Mouse (Mus musculus): ENCODE measurements around the gene Akt1. TPM values are rescaled to one million over a fixed set of nuclear protein-coding genes. Genes with fewer than 3 reads are reported as not detected.

The Akt1 gene
- polyA plus RNA-seq, 1 experiment from 2014 or later = 26.7 TPM

DNA sequence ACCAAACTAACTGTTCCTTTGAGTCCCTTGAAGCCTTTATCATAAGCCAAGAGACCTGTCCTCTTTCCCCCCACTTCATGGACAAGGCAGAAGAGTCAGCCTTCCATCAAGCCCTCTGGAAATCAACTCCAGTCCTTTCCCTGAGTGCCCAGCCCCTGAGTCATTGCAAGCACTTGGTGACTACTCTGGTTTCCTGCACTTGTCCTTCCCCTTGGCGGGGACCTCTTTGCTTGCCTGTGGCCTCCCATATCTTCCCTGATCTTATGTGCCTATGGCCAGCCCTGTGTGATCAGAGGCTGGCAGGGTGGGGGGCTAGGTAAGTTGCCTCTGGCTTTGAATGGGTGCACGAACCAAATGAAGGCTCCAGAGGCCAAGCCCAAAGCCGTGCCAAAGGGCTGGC, 52.8 kb downstream of the Akt1 start:
- Histone ChIP-seq H3K27me3 (ENCODE audit: insufficient read depth, low read length) (no peaks in the 10 kb centered on the region), H3K36me3 (replicated peaks; ENCODE audit: insufficient read depth, low read length) (no peaks in the 10 kb centered on the region), H3K27ac (ENCODE audit: low read depth) (no peak overlapping the region), H3K4me3 (ENCODE audit: low read depth, low read length) (no peak overlapping the region), H3K9ac (replicated peaks) (no peak overlapping the region), H3K4me2 (ENCODE audit: low read depth, low read length) (0 out of 2 replicates have a peak overlapping the region, but pooled peaks have one; percentile 89), H3K4me1 (ENCODE audit: insufficient read depth) (peaks cover 38% of the 10 kb centered on the region), H3K9me3 (ENCODE audit: low read length) (no peaks in the 10 kb centered on the region)
- TF ChIP-seq CTCF (IDR thresholded peaks at IDR 0.05; ENCODE audit: low read depth) (no peak), EP300 (IDR thresholded peaks at IDR 0.05; ENCODE audit: low read depth) (no peak)
- DNase-seq (no peak), ATAC-seq (no peak)
- 65% methylated on average over 3 of the region's 3 CpGs for WGBS (ENCODE audit: insufficient replicate concordance)

DNA sequence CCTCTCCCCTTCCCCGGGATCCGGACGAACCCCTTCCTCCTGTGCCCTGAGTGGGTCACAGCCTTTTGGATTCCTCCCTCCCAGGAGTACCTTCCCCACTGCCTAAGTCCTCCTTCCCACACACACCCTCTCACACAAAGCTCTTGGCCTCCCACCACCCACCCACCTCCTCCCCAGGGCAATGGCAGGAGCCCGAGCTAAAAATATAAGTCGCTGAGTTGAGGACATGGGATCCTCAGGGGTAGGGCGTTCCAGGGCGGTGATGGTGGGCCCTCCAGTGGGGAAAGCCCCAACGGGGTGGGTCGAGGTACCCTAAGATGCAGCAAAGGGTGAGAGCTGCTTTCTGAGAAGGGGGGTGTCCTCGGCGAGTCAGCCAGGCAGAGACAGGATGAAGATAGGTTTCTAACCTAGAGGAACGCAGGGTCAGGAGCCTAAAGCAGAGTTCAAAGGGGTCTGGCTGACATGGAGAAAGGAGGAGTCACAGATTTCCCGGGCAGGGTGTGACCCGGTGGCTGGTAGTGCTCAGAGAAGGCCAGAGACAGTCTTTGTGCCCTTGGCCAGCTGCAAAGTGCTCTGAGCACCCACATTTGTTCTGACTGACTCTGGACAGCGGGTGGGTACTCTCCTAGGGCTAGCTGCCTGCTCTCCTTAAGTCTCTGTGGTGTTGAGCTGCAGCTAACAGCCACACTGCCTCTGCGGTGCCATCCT, 54.2 kb downstream of the Akt1 start:
- ATAC-seq (0 out of 2 replicates have a peak, but pooled peaks have one; percentile 1), DNase-seq (no peak)
- Histone ChIP-seq H3K9me3 (ENCODE audit: low read length) (no peaks in the 10 kb centered on the region), H3K27ac (ENCODE audit: low read depth) (peak overlapping the region; percentile 93), H3K4me1 (ENCODE audit: insufficient read depth) (peaks cover 33% of the 10 kb centered on the region), H3K36me3 (replicated peaks; ENCODE audit: insufficient read depth, low read length) (no peaks in the 10 kb centered on the region), H3K27me3 (ENCODE audit: insufficient read depth, low read length) (no peaks in the 10 kb centered on the region), H3K9ac (replicated peaks) (peak overlapping the region; percentile 77), H3K4me2 (ENCODE audit: low read depth, low read length) (peak overlapping the region; percentile 89), H3K4me3 (ENCODE audit: low read depth, low read length) (peak overlapping the region; percentile 63)
- TF ChIP-seq CTCF (IDR thresholded peaks at IDR 0.05; ENCODE audit: low read depth) (no peak), EP300 (IDR thresholded peaks at IDR 0.05; ENCODE audit: low read depth) (no peak)
- 17% methylated on average over 13 of the region's 16 CpGs for WGBS (ENCODE audit: insufficient replicate concordance)

DNA sequence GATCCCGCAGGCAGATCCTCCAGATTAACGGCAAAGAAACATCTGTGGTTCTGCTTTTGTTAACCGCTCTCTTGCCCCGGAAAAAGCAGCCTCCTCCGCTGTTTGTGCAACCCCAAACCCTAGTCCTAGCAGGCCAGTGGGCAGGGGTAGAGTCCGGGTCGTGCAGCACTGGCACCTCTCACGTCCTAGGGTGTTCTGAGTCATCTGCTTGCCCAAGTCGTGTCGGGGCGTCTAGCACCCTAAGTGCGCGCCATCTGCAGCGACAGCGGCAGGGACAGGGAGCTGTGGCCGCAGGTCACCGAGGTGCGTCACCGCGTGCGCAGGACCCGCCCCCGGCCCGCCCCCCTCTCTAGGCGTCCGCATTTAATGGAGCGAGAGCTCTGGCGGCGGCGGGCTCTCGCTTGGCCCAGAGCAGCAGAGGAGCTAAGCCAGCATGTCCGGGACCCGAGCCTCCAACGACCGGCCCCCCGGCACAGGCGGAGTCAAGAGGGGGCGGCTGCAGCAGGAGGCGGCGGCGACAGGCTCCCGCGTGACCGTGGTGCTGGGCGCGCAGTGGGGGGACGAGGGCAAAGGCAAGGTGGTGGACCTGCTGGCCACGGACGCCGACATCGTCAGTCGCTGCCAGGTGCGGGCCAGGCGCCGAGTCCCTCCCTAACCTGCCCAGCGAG, 54.9 kb downstream of the Akt1 start, which contains the start of gene Adssl1:
Adssl1 (plus strand) TSS at position 360 of the 668 bp plus-strand sequence.
- no peaks in the 10 kb centered on the region for H3K27me3 ChIP-seq (ENCODE audit: insufficient read depth, low read length)
- peak within 1 kb of the TSS; percentile 93 for H3K27ac ChIP-seq (ENCODE audit: low read depth)
- peak within 1 kb of the TSS; percentile 77 for H3K9ac ChIP-seq (replicated peaks)
- H3K36me3 ChIP-seq (replicated peaks; ENCODE audit: insufficient read depth, low read length) = no peaks in the 10 kb centered on the region
- WGBS (ENCODE audit: insufficient replicate concordance) = 1% methylated on average over 45 of the region's 56 CpGs
- peak within 1 kb of the TSS; percentile 63 for H3K4me3 ChIP-seq (ENCODE audit: low read depth, low read length)
- no peaks in the 10 kb centered on the region for H3K9me3 ChIP-seq (ENCODE audit: low read length)
- ATAC-seq (peak; percentile 70), DNase-seq (peak; percentile 88)
- H3K4me1 ChIP-seq (ENCODE audit: insufficient read depth) = peaks cover 33% of the 10 kb centered on the region
- TF ChIP-seq EP300 (IDR thresholded peaks at IDR 0.05; ENCODE audit: low read depth) (0 out of 2 replicates have a peak, but pooled peaks have one; percentile 10), CTCF (IDR thresholded peaks at IDR 0.05; ENCODE audit: low read depth) (no peak)
- peak within 1 kb of the TSS; percentile 89 for H3K4me2 ChIP-seq (ENCODE audit: low read depth, low read length)

DNA sequence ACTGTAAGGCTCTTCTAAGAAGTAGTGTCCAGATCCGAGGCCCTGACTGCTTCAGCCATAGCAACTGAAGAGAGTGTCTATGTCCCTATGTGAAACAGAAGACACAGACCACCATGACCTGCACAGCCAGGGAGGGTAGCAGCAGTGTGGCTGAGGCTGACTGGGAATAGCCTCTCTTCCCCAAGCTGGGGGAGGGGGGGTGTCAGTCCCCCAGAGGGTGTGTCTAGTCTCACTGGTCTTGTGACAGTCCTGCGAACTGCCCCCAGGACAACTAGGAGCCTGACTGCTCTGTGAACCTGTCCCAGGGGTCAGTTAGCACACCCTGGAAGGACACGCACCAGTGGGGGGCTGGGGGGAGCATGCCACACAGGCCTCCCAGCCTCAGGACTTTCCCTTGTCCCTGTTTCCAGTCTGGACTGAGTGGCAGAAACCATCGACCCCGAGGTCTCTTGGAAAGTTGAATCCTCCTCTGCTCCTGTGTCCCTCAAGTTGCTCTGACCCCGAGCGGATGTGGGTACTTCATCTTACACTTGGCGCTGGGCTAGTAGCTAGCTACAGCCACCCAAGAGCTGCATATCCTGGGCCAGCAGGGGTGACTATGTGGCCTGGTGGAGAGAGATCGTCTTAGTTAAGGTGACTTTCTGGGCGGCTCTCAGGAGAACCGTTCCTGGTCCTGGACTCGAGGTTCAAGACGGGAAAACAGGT, 55.6 kb downstream of the Akt1 start:
- H3K4me1 ChIP-seq (ENCODE audit: insufficient read depth) = peaks cover 33% of the 10 kb centered on the region
- H3K27me3 ChIP-seq (ENCODE audit: insufficient read depth, low read length) = no peaks in the 10 kb centered on the region
- peak; percentile 25 for ATAC-seq
- peak overlapping the region; percentile 77 for H3K9ac ChIP-seq (replicated peaks)
- TF ChIP-seq EP300 (IDR thresholded peaks at IDR 0.05; ENCODE audit: low read depth) (no peak), CTCF (IDR thresholded peaks at IDR 0.05; ENCODE audit: low read depth) (0 out of 2 replicates have a peak, but pooled peaks have one; percentile 2)
- peak overlapping the region; percentile 93 for H3K27ac ChIP-seq (ENCODE audit: low read depth)
- peak overlapping the region; percentile 89 for H3K4me2 ChIP-seq (ENCODE audit: low read depth, low read length)
- H3K36me3 ChIP-seq (replicated peaks; ENCODE audit: insufficient read depth, low read length) = no peaks in the 10 kb centered on the region
- H3K4me3 ChIP-seq (ENCODE audit: low read depth, low read length) = peak overlapping the region; percentile 63
- 9% methylated on average over 13 of the region's 13 CpGs for WGBS (ENCODE audit: insufficient replicate concordance)
- no peaks in the 10 kb centered on the region for H3K9me3 ChIP-seq (ENCODE audit: low read length)
- no peak for DNase-seq

DNA sequence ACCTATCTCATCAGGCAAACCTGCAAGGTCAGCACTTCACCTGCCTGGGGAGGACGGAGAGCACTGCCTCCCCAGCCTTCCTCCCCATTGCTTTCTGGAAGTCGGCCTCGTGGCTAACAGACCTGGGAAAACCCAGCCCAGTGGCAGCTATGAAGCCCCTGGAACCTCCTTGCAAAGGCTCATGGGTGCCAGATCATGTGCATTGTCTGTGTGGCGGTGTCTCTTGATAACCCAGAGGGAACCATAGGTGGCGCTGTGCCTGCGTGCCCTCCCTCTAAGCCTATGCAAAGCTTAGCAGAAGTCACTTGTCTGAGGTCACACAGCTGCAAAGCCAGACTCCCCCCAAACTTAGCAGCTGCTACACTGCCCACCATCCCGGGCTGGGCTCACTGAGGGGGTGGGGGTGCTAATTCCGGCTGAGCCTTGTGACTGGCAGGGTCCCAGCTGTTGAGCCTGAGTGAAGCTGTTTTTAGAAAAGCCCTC, 56.7 kb downstream of the Akt1 start:
- peak overlapping the region; percentile 93 for H3K27ac ChIP-seq (ENCODE audit: low read depth)
- TF ChIP-seq EP300 (IDR thresholded peaks at IDR 0.05; ENCODE audit: low read depth) (no peak), CTCF (IDR thresholded peaks at IDR 0.05; ENCODE audit: low read depth) (peak; percentile 90)
- no peaks in the 10 kb centered on the region for H3K27me3 ChIP-seq (ENCODE audit: insufficient read depth, low read length)
- DNase-seq (peak; percentile 81), ATAC-seq (peak; percentile 44)
- 7% methylated on average over 8 of the region's 8 CpGs for WGBS (ENCODE audit: insufficient replicate concordance)
- H3K4me1 ChIP-seq (ENCODE audit: insufficient read depth) = peaks cover 33% of the 10 kb centered on the region
- H3K4me2 ChIP-seq (ENCODE audit: low read depth, low read length) = no peak overlapping the region
- H3K9me3 ChIP-seq (ENCODE audit: low read length) = no peaks in the 10 kb centered on the region
- H3K4me3 ChIP-seq (ENCODE audit: low read depth, low read length) = no peak overlapping the region
- H3K9ac ChIP-seq (replicated peaks) = no peak overlapping the region
- no peaks in the 10 kb centered on the region for H3K36me3 ChIP-seq (replicated peaks; ENCODE audit: insufficient read depth, low read length)

All from liver, postnatal 0 days (tissue).